Mouse (Mus musculus): ENCODE data around the gene Vmn1r61. TPM values are rescaled to one million over a fixed set of nuclear protein-coding genes. Genes with fewer than 3 reads are reported as not detected.

The Vmn1r61 gene
- total RNA-seq (2021): not detected in 2 replicates
- long read RNA-seq, experiment 1: 0 reads
- long read RNA-seq, experiment 2: 0 reads

- no peak for DNase-seq
These were observed at the start of gene Vmn1r61 for GRCm38 (mm10) chr7:5613195-5613594. Gene Vmn1r61 (minus strand): TSS chr7:5613295.

Other genes starting within 250 kb of the Vmn1r61 start
- not detected in 2 replicates for gene Vmn1r58, start 199.9 kb downstream of the Vmn1r61 start, total RNA-seq (2021)
- gene Vmn1r59, start 156.5 kb downstream of the Vmn1r61 start, total RNA-seq (2021): not detected in 2 replicates
- not detected in 2 replicates for gene Vmn2r28, start 119.3 kb downstream of the Vmn1r61 start, total RNA-seq (2021)
- not detected in 2 replicates for gene Vmn1r60, start 66.0 kb downstream of the Vmn1r61 start, total RNA-seq (2021)
- gene Vmn1r62, start 60.3 kb upstream of the Vmn1r61 start, total RNA-seq (2021): not detected in 2 replicates
- not detected in 2 replicates for gene Vmn1r63, start 192.2 kb upstream of the Vmn1r61 start, total RNA-seq (2021)

Data from adrenal gland, postnatal 14 days (tissue).